Mouse (Mus musculus) adrenal gland, postnatal 14 days (tissue): ENCODE data around the gene Tox3. TPM values are rescaled to one million over a fixed set of nuclear protein-coding genes. Genes with fewer than 3 reads are reported as not detected.

ENCODE experiments used
- DNase-seq: peaks from one replicate; pipeline ENCODE4 v3.0.0; 2021; ENCODE audit warnings: mixed read lengths
- total RNA-seq: library from RNA; stranded (reverse); gene quantifications from 2 replicates; pipeline ENCODE4 v1.2.3, GENCODE M21; 2021

The Tox3 gene
- total RNA-seq, 1 experiment from 2014 or later, result 3.6 TPM

DNA sequence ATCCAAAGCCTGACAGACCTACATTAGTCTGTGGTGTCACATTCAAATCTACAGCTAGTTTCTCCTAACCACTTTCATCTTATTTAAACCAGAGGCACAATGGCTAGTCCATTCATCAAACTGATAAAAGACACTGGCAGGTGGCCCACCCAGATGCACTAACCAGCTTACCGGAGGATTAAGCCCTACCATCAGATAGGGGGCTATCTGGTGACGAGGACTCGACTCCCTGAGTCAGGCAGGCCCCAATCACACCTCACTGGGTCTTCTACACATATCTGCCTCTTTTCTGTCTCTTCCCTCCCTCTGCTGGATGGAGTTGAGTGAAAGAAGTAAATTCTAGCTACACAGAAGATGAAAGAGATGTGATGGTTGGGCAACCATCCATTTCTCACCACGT is 24.3 kb downstream of the Tox3 start:
- DNase-seq, result no peak

DNA sequence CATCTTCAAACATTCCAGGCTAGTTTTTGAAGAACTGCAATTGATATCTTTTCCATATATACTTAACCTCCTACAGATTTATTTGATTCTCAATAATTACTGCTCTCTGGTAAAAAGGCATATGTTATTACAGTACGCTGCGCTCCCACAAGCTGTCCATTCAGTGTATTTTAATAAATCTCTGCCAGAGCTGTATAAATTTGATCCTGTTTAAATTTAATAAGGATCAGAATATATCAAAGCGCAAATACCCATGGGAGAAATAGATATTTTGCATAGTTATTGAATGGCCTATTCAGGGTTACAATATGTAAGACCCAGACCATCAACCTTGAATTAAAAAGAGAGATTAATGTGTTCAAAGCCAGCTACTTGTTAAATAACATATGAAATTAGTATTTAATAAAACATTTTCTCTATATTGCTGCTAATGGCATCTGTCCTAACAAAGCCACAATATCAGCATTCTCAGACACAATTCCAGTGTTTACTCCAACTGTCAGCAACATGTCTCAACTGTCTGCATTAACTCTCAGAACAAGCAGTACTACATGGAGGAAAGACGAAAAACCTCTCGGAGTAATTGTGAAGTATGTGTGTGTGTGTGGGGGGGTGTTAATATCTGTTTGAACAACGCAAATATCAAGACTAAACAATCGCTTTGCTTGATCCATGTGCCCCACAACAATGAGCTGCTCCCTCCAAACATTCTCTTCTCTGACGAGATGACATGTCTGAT is 25.3 kb downstream of the Tox3 start:
- no peak for DNase-seq

DNA sequence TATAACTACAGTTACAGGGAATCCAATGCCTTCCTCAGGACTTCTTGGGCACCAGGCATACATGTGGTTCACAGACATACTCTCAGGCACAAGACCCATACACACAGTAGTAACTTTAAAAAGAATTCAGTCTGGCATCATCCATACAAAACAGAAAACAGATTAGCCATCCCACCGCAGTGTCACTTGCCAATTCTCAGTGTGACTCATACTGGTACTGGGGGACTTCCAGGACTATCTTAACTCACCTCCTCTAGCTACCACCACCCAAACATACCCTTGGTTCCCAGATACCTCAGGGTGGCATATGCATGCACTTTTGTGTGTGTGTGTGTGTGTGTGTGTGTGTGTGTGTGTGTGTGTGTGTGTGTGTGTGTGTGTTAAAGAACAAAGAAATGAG is 26.9 kb downstream of the Tox3 start:
- no peak for DNase-seq

DNA sequence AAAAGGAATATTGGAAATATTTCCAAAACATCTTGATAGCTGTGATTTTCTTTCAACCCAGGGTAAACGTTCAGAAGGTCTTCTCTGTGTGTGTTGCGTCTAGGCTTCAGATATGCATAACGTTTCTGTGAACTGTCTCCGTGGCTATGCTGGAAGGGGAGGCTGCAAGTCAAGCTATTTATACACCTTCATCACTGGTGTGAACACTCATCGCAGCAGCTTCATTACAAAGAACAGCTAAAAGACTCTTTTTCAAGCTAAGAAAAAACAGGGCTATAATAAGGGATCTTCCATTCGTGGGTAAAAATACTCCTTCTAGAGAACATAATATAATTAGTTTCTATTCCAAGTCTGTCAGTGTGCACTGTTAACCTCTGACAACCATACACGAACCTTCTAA is 33.8 kb downstream of the Tox3 start:
- no peak for DNase-seq

DNA sequence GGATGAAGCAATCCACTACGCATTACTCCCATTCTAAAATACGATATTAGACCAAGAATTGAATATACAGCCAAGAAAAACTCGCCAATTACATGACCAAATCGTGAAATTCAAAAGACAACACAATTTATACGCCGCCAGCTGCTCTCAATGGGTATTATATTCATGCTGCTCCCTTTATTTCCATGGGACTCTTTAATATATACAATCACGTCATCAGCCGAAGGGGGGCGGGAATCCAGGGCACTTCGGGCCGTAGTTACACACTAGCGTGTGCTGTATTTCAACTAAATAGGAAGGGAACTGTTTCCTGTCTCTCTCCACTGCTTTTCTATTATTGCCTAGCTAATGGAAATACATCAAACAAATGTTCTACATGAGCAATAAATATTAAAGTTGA is 45.2 kb downstream of the Tox3 start:
- no peak for DNase-seq

DNA sequence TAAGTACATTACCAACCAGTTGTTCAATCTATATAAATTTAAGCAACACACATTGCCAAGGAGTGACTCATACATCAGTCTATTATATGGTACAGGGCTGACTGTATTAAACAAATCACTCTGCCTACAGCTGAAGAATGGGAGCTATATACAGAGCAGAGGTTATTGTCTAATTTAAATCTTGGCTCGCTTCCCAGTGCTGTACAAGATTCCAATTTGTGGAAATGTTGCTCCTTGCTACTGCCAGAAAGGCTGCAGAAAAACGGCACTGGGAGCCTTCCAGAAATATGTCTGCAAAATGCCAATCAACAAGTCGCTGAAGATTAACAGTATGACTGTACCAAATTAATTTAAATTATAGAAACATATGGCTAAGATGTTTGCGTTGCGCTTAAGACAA is 45.9 kb downstream of the Tox3 start:
- DNase-seq, result no peak

DNA sequence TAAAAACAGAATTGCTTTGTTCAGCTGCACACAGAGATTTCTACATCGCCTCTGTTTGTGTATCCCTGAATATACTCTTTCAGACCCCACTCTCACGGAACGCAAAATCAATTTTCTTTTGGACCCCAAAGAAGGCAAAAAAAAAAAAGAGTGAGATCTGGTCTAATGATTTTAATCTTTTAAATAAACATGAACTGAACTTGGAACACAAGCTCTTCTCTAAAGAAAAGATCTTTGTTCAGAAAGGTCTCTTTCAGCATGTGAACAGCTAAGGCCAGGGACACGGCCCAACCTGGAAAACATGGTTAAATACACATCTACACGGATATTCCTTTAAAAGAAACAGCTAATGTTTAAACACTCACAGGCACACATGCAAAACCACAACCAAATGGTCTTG is 46.6 kb downstream of the Tox3 start:
- DNase-seq, result no peak

DNA sequence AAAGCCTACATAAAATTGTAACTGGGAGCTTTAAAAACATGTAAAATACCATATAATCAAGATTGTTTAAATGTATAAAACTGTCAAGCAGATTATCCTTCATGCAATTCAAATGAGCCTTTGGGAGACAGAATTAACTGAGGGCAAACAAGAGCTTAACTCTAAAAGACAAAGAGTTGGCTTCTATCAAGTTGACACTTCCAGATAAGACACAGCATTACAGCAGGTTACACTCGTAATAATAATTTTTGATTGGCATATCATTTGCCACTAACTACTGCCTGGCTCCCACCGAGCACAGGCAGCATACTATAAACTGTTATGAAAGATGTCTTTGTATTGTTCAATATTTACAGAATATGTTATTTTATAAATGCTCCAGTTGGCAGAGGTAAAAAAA is 47.2 kb downstream of the Tox3 start:
- DNase-seq, result no peak

DNA sequence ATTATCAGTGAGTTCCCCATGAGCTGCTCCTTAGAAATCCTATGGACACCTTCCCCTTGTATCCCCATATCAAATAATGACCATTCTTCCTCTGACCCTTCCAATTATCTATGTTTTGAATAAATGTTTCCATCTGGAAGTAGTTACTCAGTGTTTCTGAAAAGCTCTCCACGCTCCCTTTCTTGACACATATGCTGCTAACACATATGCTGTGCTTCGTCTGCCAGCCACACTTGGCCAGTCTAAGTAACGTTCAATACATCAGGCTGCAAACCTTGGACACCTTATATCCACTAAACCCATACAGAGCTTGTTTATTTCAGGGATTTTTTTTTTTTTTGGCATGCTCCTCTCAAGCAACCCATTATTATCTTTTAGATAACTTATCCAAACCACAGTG is 54.1 kb downstream of the Tox3 start:
- no peak for DNase-seq

DNA sequence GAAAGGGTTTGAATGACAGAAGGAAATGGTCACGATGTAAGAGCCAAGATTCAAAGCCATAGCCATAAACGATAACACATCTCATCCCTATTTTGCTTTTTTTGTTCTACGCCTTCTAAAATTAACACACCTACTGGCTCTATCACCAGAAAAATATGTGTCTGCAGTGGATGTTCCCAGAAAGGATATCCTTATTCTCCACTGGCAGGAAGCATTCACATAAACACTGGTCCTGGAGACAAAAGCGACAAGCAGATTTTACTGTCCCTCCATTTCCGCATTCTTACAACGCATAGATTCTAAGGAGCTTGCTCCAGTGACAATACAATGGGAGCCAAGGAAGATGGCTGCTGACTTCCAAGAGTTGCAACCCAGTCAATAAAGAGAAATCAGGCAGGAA is 57.3 kb downstream of the Tox3 start:
- DNase-seq, result no peak

DNA sequence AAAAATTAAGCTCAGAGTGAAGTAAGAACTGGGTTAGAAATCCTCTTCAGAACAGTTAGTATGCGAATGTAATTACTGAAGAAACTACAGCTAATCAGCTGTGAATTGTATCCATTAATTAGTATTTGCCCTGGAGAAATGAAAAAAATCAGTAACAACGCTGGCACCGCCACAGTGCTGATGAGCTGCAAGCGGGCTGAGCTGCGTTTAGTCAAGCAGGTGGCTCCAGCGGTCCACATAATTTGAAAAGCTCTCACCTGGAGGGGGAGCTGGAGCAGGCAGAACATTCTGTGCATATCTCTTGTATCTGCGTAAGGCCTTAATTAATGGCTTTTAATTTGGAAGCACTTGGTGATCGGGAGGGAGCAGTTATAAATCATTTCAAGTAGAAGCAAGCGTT is 71.4 kb downstream of the Tox3 start:
- DNase-seq, result no peak

DNA sequence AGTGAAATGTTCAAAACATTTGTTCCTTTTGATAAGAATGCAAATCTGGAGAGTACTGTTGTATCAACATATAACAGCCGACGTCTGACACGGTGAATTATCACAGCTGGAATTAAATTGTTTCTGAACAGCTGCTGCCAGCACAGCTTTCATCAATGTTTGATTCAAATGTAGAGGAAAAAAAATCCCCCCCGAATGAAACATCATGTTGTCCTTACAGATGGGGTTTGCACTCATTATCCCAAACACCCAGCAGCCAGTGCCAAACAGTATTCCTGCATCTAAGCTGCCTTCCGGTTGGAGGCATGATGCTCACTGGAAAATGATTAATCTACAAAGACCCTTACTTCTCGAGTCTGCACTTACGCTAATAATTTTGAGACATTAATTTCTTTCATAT is 75.0 kb downstream of the Tox3 start:
- no peak for DNase-seq

DNA sequence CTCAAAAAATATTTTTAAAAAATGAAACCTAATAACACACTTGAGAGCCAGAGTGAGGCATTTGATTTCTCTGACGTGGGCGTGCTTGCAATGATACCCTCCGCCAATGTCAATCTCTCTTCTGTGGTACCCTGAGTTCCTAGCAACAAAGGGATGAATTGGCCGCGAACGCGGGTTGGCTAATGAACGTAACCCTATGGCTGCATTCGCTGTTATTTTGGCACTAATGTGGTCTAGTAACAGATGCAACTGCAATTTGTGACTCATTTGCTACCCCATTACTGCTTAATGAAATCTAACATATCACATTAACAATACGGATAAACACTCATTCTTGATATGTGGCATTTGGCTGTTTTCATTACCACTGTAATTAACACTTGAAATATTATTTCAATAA is 76.2 kb downstream of the Tox3 start:
- no peak for DNase-seq

DNA sequence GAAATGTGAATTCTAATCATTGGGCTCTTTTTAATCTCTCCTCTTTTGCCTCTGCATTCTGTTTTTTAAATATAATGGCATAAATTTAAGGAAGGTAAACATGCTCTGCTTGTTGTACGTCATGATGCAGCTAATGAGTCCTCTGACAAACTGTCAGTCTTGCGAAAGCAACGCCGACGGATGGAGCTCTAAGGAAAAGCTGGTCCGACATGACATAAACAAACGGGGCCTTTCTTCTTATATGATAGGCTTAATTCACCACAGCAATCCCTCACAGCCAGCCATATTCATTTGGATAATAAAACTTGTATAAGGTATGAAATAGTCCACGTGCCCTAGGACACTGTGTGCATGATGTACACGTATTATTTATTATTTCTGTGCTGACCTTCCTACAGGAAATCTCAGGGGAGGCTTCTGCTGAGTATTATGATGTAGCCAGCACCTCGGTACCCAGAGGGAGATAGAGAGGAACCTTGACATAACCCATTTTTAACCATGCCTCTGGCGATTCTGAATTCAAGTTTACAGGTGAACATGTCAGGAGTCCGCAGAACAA is 80.4 kb downstream of the Tox3 start:
- no peak for DNase-seq

DNA sequence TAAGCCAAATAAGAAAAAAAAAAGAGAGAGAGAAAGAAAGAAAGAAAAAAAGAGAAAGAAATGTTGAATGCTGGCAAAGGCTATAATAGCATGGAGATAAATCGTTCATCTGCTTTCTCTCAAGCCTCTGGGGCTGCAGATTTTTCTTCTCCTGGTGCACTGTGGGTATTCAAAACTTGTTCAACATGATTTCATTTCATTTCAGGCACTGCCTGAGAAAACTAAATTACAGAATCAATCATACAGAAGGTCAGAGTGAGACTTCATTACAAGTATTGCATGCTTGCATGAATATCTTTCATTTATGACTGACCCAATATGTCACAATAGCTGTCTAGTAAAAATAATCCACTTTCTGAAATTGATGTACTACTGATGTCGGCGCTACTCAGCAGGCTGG is 81.2 kb downstream of the Tox3 start:
- no peak for DNase-seq

DNA sequence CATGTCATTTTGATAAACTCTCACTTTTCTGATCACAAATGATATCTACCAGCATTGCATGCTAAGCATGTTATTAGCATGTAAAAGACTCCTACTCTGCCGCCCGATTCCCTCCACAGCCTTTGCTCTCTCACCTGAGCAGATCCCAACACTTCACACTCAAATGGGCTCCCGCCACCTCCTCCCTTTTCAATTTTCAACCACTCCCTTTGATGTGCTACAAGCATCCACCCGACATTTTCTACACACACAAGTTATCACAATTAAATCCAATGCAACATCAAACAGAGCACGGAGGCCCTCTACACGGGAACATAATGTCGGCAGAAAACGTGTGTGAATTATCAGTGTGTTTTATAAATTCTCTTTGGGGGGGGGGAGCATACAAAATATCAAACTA is 81.9 kb downstream of the Tox3 start:
- DNase-seq, result no peak

DNA sequence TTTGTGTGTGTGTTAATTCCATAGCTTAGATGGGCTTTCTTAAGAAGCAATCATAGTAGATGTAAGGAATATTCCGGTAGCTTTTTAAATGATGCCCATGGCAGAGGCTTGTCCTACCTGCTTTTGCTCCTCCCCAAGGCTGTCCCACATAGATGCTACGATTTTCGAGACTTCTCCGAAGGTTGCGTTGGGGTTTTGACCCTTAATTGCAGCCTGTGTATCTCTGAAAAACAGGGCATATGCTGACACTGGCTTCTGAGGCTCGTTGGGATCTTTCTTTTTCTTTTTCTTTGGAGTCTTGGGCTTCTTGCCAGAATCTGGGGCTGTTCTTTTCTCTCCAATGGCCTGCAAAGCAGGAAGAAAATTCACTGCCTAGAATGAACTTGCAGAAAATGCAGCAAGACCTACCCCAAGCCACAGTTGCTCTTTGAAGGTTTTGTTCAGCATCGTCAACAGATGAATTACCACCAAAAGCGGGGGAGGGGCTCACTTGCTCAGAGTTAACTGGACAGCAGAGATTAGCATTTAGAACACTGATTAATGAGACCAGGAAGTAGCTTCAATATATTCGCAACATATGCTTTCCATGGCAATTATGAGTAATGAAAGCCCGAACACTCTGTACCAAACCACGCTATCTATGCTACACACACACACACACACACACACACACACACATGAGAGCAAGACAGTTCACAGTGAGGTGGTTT is 93.8 kb downstream of the Tox3 start:
- no peak for DNase-seq

DNA sequence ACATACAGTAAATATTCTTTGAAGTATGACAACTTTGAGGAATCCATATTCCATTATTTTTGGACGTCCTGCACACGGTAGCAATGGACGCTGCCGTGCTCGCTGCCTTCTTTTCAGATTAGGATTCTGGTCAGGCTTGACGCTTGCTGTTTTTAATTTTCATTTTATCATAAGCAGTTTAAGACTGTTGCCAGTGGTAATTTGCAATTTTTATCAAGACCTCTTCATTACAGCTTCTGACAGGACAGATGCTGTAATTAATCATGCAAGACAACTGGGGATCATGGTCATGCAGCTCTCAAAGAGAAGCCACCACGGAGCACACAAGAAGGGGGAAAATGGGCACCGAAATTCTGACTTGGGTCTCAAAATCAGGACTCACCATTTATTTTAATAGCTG is 101.8 kb downstream of the Tox3 start:
- no peak for DNase-seq

DNA sequence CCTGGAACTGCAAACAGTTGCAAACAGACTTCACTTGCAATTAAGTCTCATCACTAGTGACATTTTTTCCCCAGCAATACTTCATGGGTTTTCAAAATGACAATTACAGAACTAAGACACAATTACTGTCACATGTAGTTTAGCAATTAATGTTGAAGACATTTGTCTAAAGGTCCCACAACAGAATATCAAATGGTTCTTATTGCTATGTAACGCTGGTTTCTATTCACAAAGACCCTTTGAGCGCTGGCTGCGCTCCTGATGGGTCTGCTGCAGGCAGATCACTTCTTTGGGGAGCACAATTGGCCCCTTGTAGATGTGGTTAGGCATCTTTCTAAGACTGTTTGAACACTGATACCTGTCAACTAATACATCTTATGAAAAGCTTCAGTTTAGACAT is 102.3 kb downstream of the Tox3 start:
- no peak for DNase-seq

DNA sequence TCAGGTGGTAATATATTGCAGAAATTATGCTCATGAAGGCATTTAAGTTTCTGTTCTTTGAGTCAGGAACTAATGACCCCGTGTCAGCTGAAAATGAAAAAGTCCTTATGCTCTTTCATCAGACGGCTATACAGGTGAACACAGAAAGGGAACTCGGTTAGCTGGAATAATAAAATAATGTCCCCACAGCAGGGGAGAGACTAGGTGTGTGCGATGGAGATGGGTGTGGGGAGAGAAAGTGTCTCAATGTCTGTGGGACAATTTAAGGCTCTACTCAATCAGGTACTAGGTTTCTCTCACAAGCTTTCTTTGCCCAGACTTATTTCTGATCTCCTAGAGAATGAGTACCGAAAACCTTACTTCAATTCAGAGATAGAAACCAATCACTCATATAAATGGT is 103.0 kb downstream of the Tox3 start:
- no peak for DNase-seq

DNA sequence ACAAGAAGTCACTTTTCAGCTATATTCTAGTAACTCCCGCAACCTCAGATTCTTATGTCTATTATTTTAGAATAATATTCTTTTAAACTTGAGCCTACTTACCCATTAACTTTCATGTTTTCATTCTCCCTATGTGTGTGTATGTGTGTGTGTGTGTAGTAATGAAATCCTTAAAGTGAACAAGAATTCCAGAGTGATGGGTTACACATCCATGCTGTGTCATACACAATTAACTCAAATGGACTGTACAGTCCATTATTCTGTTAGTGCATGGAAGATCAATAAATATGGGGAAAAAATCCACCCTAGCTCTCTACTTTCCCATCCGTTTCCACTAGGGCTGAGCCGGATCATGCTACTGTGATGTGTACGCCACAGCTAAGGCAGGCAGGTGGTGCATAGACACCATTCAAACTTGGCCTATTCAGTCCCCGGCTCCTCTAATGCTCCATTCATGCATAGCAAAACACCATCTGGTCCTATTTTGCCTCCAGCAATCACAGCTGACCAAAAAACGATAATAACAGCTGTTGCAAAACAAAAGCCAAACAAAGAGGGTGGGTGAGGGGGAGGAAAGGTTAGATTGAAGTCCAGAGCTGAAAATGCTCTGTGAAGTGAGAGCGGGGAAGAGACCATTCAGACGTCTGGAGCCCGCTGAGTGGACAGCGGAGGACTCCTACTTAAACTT is 103.5 kb downstream of the Tox3 start:
- peak; percentile 7 for DNase-seq

DNA sequence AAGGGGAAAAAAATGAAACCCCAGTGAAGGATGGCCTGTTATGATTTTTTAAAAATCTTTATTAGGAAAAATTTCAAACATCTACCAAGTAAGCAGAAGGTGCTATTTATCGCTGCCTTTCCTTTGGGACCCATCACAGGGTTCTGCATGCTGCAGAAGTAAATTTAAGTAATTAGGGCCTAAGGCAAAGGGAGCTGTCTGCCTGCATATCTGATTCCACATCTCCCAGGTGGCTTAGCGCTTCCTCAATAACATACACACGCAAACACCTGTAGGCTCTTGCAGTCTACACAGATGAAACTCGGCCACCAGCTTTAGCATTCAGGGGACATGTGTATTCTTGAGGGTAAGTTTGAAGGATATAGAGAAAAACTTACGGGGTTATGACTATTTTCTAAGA is 104.2 kb downstream of the Tox3 start:
- DNase-seq, result no peak

DNA sequence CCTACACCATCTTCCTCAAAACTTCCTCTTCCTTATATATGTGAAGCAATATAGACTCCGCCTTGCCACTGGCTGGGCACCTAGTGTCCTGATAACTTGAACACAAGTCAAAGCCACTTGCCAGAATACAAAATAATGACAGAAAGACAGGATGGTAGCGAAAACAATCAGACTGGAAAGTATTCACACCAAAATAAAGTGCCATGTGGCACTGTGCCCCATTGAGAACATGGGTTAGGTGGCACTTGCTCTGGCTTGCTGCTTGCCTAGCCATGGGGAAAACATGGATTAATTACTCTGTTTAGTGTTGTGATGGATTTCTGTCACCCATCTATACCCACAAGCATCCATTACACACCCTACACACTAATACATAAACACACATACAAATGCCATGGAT is 105.8 kb downstream of the Tox3 start:
- no peak for DNase-seq
